Mouse (Mus musculus) E14TG2a.4 (cell line): ENCODE results near the gene Aoc2.

ENCODE experiments used
- CTCF ChIP-seq: conservative IDR thresholded peaks from 2 replicates; pipeline ENCODE4 v1.5.1; 2014; ENCODE audit warnings: low read length
- NANOG ChIP-seq: IDR thresholded peaks from 2 replicates; pipeline ENCODE4 v1.6.1; 2014; ENCODE audit warnings: borderline replicate concordance, low read length, mixed read lengths

DNA sequence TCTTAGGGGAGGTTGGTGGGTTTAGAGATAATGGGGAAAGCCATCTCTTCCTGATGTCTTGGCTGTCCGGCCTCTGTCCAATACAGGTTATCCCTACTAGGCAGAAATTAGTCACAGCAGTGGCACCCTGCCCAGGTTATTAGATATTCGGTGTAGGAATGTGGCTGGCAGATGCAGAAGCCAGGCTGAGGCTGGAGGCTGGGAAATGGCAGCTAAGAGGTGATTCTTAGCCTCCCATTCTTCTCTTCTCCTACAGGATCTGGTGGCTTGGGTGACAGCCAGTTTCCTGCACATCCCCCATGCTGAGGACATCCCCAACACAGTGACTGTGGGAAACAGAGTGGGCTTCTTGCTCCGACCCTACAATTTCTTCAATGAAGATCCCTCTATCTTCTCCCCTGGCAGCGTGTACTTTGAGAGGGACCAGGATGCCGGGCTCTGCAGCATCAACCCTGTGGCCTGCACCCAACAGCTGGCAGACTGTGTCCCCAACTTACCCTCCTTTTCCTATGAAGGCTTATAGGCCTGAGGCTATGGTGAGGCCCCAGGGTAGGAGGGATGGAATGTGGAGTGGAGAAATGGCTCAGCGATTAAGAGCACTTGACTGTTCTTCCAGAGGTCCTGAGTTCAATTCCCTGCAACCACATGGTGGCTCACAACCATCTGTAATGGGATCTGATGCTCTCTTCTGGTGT lies 4.2 kb downstream of the Aoc2 start:
- TF ChIP-seq CTCF: no peak
- TF ChIP-seq NANOG: no peak
